Mouse (Mus musculus): ENCODE data around the gene Ccnd3.
A peak's percentile ranks its signal among the peaks of the same experiment; 100 is the strongest.

DNA sequence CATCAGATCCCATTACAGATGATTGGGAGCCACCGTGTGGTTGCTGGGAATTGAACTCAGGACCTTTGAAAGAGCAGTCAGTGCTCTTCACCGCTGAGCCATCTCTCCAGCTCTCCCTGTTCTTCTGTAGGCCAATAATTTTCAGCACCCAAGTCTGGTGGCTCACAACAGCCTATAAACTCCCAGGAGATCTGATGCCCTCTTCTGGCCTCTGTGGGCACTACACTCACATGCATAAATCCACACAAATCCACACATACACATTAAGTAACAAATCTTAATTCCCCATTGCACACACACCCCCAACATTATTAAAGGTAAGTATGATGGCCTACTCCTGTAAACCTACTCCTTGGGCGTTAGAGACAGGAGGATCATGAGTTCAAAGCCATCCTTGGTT, 11.4 kb downstream of the Ccnd3 start:
- peak; percentile 6; the same call in 1 of the 2 replicates for TF ChIP-seq CTCF (IDR thresholded peaks at IDR 0.05; ENCODE audit: borderline replicate concordance, extremely low read depth, insufficient read depth, insufficient read length)
- no peak for TF ChIP-seq POLR2A (IDR thresholded peaks at IDR 0.05; ENCODE audit: borderline replicate concordance, extremely low read depth, insufficient read depth, insufficient read length, poor library complexity, severe bottlenecking)

All from brain, embryonic 14.5 days (tissue).